Mouse (Mus musculus): ENCODE results near the gene Sp9.

DNA sequence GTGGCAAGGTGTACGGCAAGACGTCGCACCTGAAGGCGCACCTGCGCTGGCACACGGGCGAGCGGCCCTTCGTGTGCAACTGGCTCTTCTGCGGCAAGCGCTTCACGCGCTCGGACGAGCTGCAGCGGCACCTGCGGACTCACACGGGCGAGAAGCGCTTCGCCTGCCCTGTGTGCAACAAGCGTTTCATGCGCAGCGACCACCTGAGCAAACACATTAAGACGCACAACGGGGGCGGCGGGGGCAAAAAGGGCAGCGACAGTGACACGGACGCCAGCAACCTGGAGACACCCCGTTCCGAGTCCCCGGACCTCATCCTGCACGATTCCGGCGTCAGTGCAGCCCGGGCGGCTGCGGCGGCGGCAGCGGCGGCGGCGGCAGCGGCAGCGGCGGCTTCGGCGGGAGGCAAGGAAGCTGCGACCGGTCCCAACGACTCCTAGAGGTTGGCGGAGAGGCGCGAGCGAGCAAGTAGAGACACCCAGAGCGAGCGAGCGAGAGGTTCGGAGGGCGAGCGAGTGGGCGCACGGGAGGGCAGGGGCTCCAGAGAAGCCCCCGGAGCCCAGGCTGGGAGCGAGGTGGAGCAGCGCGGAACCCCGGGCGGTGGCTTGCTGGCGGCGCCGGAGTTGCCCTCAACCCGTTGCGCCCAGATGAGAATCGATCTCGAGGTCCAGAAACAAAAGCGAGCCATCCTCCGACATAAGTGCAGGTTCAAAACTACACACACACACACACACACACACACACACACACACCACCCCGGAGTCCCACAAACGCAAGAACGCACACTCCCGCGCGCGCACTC, 2.6 kb downstream of the Sp9 start:
- TF ChIP-seq TAL1 (conservative IDR thresholded peaks at IDR 0.05; ENCODE audit: low read depth, low read length) (no peak), CTCF (IDR thresholded peaks at IDR 0.05; ENCODE audit: low read depth, low read length) (no peak), GATA1 (IDR thresholded peaks at IDR 0.05; ENCODE audit: borderline replicate concordance, low read length) (no peak)
